Mouse (Mus musculus) ovary, postnatal 10 days (tissue): ENCODE measurements around the gene Limch1.

ENCODE experiments used
- DNase-seq: peaks from one replicate; pipeline ENCODE4 v3.0.0; 2022; ENCODE audit warnings: low spot score

The Limch1 gene

GRCm38 (mm10) chr5:66830206-66830605 is 84.6 kb downstream of the Limch1 start:
- no peak for DNase-seq

GRCm38 (mm10) chr5:66834756-66835155 is 89.1 kb downstream of the Limch1 start:
- no peak for DNase-seq

- DNase-seq, result no peak
These were observed 91.3 kb downstream of the Limch1 start for GRCm38 (mm10) chr5:66836892-66837291.

GRCm38 (mm10) chr5:66841971-66842370 is 96.3 kb downstream of the Limch1 start:
- DNase-seq, result no peak

- no peak for DNase-seq
These were observed 97.1 kb downstream of the Limch1 start for GRCm38 (mm10) chr5:66842776-66843175.

GRCm38 (mm10) chr5:66848136-66848535 is 102.5 kb downstream of the Limch1 start:
- DNase-seq, result no peak

- DNase-seq, result no peak
These were observed 103.5 kb downstream of the Limch1 start for GRCm38 (mm10) chr5:66849148-66849547.

- no peak for DNase-seq
These were observed 105.2 kb downstream of the Limch1 start for GRCm38 (mm10) chr5:66850721-66851251.

GRCm38 (mm10) chr5:66851708-66852107 is 106.1 kb downstream of the Limch1 start:
- no peak for DNase-seq

- DNase-seq, result no peak
These were observed 108.6 kb downstream of the Limch1 start for GRCm38 (mm10) chr5:66854263-66854662.

- DNase-seq, result no peak
These were observed 109.9 kb downstream of the Limch1 start for GRCm38 (mm10) chr5:66855358-66856107.

- no peak for DNase-seq
These were observed 113.9 kb downstream of the Limch1 start for GRCm38 (mm10) chr5:66859506-66859905.

- no peak for DNase-seq
These were observed 115.8 kb downstream of the Limch1 start for GRCm38 (mm10) chr5:66861232-66862035.

- DNase-seq, result no peak
These were observed 116.5 kb downstream of the Limch1 start for GRCm38 (mm10) chr5:66862151-66862550.

- DNase-seq, result no peak
These were observed 119.6 kb downstream of the Limch1 start for GRCm38 (mm10) chr5:66865229-66865628.

- no peak for DNase-seq
These were observed 120.4 kb downstream of the Limch1 start for GRCm38 (mm10) chr5:66866019-66866418.

GRCm38 (mm10) chr5:66869545-66869944 is 123.9 kb downstream of the Limch1 start:
- no peak for DNase-seq

- DNase-seq, result no peak
These were observed 126.0 kb downstream of the Limch1 start for GRCm38 (mm10) chr5:66871521-66872050.

GRCm38 (mm10) chr5:66872053-66872452 is 126.4 kb downstream of the Limch1 start:
- no peak for DNase-seq

GRCm38 (mm10) chr5:66872681-66873080 is 127.1 kb downstream of the Limch1 start:
- DNase-seq, result no peak

GRCm38 (mm10) chr5:66876018-66876805 is 130.6 kb downstream of the Limch1 start:
- no peak for DNase-seq

- DNase-seq, result no peak
These were observed 131.4 kb downstream of the Limch1 start for GRCm38 (mm10) chr5:66877066-66877465.
